Mouse (Mus musculus) hindbrain, embryonic 10.5 days (tissue): ENCODE results near the gene Wfdc11. TPM values are rescaled to one million over a fixed set of nuclear protein-coding genes. Genes with fewer than 3 reads are reported as not detected.
A peak's percentile ranks its signal among the peaks of the same experiment; 100 is the strongest.

Source experiments
- DNase-seq: peaks from one replicate; pipeline ENCODE4 v3.0.0-alpha.2; 2017; ENCODE audit warnings: low spot score
- H3K27ac ChIP-seq: fragments of 300-500 bp; sonication (generic); 2 replicates; pipeline ENCODE4 v1.5.1; 2016; ENCODE audit warnings: mild to moderate bottlenecking, moderate library complexity
- H3K27me3 ChIP-seq: fragments of 300-500 bp; sonication (generic); 2 replicates; pipeline ENCODE4 v1.6.1; 2016; ENCODE audit warnings: mild to moderate bottlenecking; ENCODE audit not compliant: poor library complexity, insufficient read depth, severe bottlenecking
- H3K36me3 ChIP-seq: fragments of 300-500 bp; sonication (generic); 2 replicates; pipeline ENCODE4 v1.6.1; 2016; ENCODE audit warnings: mild to moderate bottlenecking, moderate library complexity
- H3K4me1 ChIP-seq: fragments of 300-500 bp; sonication (generic); replicated peaks from 2 replicates; pipeline ENCODE4 v1.6.1; 2016; ENCODE audit warnings: mild to moderate bottlenecking
- H3K4me3 ChIP-seq: fragments of 300-500 bp; sonication (generic); 2 replicates; pipeline ENCODE4 v1.5.1; 2016; ENCODE audit warnings: mild to moderate bottlenecking, moderate library complexity
- H3K9me3 ChIP-seq: fragments of 300-500 bp; sonication (generic); 2 replicates; pipeline ENCODE4 v1.6.1; 2016; ENCODE audit warnings: mild to moderate bottlenecking, moderate library complexity
- WGBS: fragments of 180-500 bp; shearing (Covaris S2); methylation state at CpG from one replicate; pipeline ENCODE4 v1.1.7; 2016; 5-methylcytosine and 5-hydroxymethylcytosine counted together
- polyA plus RNA-seq: library from polyadenylated mRNA; unstranded; fragments of >200 nt; fragmentation: Nextera tagmentation; extraction: Ambion mirVana; gene quantifications from 2 replicates; pipeline ENCODE4 v1.2.1, GENCODE M21; 2016

Gene Wfdc11
- polyA plus RNA-seq, 1 experiment from 2014 or later = not detected

GRCm38 (mm10) chr2:164676916-164677685 lies 3.2 kb upstream of the Wfdc11 start:
- Histone ChIP-seq H3K9me3 (0 out of 2 replicates have a peak, but pooled peaks cover 2% of the 10 kb centered on the region), H3K4me1 (peaks cover 12% of the 10 kb centered on the region), H3K36me3 (no peaks in the 10 kb centered on the region), H3K27ac (no peak overlapping the region), H3K4me3 (no peak overlapping the region), H3K27me3 (no peaks in the 10 kb centered on the region)
- 86% methylated on average over 16 of the region's 16 CpGs for WGBS
- DNase-seq = no peak

DNA sequence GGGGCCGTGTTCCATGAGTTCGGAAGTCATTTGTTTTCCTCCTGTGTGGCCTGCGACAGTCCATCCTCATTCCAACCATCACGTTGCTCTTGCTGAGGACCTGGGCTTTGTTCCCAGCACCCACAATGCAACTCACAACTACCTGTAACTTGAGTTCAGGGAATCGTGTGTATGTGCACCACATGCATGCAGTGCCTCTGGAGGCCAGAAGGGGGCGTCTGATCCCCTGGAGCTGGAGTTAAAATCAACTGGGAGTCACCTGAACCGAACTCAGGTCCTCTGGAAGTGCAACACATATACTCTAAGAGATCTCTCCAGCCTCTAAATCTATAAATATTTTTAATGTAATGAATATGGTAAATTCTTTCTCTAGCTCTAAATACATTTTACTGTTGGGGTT lies 2.2 kb upstream of the Wfdc11 start:
- 78% methylated on average over 7 of the region's 7 CpGs for WGBS
- no peaks in the 10 kb centered on the region for H3K36me3 ChIP-seq
- 0 out of 2 replicates have a peak, but pooled peaks cover 2% of the 10 kb centered on the region for H3K9me3 ChIP-seq
- H3K4me1 ChIP-seq = peaks cover 12% of the 10 kb centered on the region
- H3K27me3 ChIP-seq = no peaks in the 10 kb centered on the region
- no peak overlapping the region for H3K4me3 ChIP-seq
- no peak overlapping the region for H3K27ac ChIP-seq
- no peak for DNase-seq

- H3K4me3 ChIP-seq = no peak overlapping the region
- peaks cover 8% of the 10 kb centered on the region; the same call in 1 of the 2 replicates for H3K9me3 ChIP-seq
- WGBS = 34% methylated on average over 1 of the region's 1 CpGs
- H3K27ac ChIP-seq = no peak overlapping the region
- no peak for DNase-seq
- H3K36me3 ChIP-seq = no peaks in the 10 kb centered on the region
- H3K27me3 ChIP-seq = no peaks in the 10 kb centered on the region
- no peaks in the 10 kb centered on the region for H3K4me1 ChIP-seq
Observed at GRCm38 (mm10) chr2:164670938-164671337, 2.9 kb downstream of the Wfdc11 start.

GRCm38 (mm10) chr2:164670261-164670660 lies 3.6 kb downstream of the Wfdc11 start:
- H3K9me3 ChIP-seq = peaks cover 8% of the 10 kb centered on the region; the same call in 1 of the 2 replicates
- DNase-seq = no peak
- WGBS = 86% methylated on average over 5 of the region's 5 CpGs

DNA sequence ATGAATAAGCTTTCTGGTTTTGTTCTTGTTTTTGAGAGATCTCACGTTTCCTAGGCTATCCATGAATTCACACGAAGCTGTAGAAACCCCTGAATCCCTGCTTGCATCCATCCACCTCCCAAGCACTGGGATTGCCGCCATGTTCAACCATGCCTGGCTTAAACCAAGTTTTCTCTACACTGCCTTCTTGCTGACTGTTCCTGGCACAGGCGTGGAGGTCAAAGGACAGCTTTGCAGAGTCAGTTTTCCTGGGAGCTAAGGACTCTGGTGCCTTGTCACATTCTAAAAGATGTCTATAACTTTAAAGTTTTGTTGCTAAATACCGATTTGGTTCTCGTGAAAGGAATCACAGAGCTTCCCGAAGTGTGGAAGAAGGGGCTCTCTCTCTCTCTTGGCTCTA lies 9.0 kb downstream of the Wfdc11 start:
- H3K27me3 ChIP-seq = no peaks in the 10 kb centered on the region
- H3K4me1 ChIP-seq = no peaks in the 10 kb centered on the region
- no peak overlapping the region for H3K4me3 ChIP-seq
- no peak for DNase-seq
- no peak overlapping the region for H3K27ac ChIP-seq
- WGBS = 89% methylated on average over 7 of the region's 7 CpGs
- H3K36me3 ChIP-seq = no peaks in the 10 kb centered on the region
- peaks cover 6% of the 10 kb centered on the region; the same call in 1 of the 2 replicates for H3K9me3 ChIP-seq

More at GRCm38 (mm10) chr2:164670261-164670660, 3.6 kb downstream of the Wfdc11 start:
- no peaks in the 10 kb centered on the region for H3K36me3 ChIP-seq
- H3K4me1 ChIP-seq = no peaks in the 10 kb centered on the region
- no peak overlapping the region for H3K4me3 ChIP-seq
- H3K27me3 ChIP-seq = no peaks in the 10 kb centered on the region
- no peak overlapping the region for H3K27ac ChIP-seq

- Histone ChIP-seq H3K27ac (no peak within 1 kb of the TSS), H3K9me3 (no peaks in the 10 kb centered on the region), H3K4me1 (no peaks in the 10 kb centered on the region), H3K27me3 (0 out of 2 replicates have a peak, but pooled peaks cover 3% of the 10 kb centered on the region), H3K36me3 (no peaks in the 10 kb centered on the region), H3K4me3 (no peak within 1 kb of the TSS)
- no peak for DNase-seq
- WGBS = 82% methylated on average over 9 of the region's 9 CpGs
Observed at GRCm38 (mm10) chr2:164656483-164656882, 17.4 kb downstream of the Wfdc11 start, which contains the start of gene Wfdc9. Gene Wfdc9, minus strand, starts transcription at chr2:164656583.

GRCm38 (mm10) chr2:164655858-164656257 lies 18.0 kb downstream of the Wfdc11 start, which contains the start of gene Wfdc10:
Gene Wfdc10, plus strand, starts transcription at chr2:164656046.
- WGBS = 19% methylated on average over 11 of the region's 11 CpGs
- no peak within 1 kb of the TSS for H3K4me3 ChIP-seq
- peak; percentile 63 for DNase-seq

GRCm38 (mm10) chr2:164641881-164642673 lies 31.8 kb downstream of the Wfdc11 start:
- Histone ChIP-seq H3K4me1 (no peaks in the 10 kb centered on the region), H3K27ac (no peak overlapping the region), H3K27me3 (no peaks in the 10 kb centered on the region), H3K4me3 (no peak overlapping the region), H3K9me3 (no peaks in the 10 kb centered on the region), H3K36me3 (no peaks in the 10 kb centered on the region)
- no peak for DNase-seq
- 87% methylated on average over 13 of the region's 13 CpGs for WGBS

More at GRCm38 (mm10) chr2:164655858-164656257, 18.0 kb downstream of the Wfdc11 start, which contains the start of gene Wfdc10:
- no peaks in the 10 kb centered on the region for H3K36me3 ChIP-seq
- H3K9me3 ChIP-seq = no peaks in the 10 kb centered on the region
- no peaks in the 10 kb centered on the region for H3K4me1 ChIP-seq
- 0 out of 2 replicates have a peak, but pooled peaks cover 3% of the 10 kb centered on the region for H3K27me3 ChIP-seq
- no peak within 1 kb of the TSS for H3K27ac ChIP-seq

DNA sequence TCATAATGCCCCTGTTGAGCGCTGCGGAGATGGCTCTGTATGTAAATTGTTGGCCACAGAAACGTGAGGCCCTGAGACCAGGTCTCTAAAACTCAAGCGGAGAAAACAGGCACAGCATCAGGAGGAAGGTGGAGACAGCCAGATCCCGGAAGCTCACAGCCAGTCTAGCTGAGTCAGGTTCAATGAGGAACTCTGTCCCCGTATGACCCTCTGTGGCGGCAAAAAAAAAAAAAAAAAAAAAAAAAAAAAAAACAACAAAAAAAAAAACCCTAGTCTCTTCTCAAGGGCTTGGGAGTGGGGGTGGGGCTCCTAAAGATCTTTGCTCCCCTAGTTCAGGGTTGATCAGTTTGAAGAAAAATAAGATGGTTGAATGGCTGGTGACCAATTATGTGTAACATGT lies 32.8 kb downstream of the Wfdc11 start:
- 73% methylated on average over 7 of the region's 7 CpGs for WGBS
- DNase-seq = no peak
- no peaks in the 10 kb centered on the region for H3K27me3 ChIP-seq
- H3K4me1 ChIP-seq = no peaks in the 10 kb centered on the region
- H3K4me3 ChIP-seq = no peak overlapping the region
- H3K27ac ChIP-seq = no peak overlapping the region
- H3K9me3 ChIP-seq = no peaks in the 10 kb centered on the region
- H3K36me3 ChIP-seq = no peaks in the 10 kb centered on the region

DNA sequence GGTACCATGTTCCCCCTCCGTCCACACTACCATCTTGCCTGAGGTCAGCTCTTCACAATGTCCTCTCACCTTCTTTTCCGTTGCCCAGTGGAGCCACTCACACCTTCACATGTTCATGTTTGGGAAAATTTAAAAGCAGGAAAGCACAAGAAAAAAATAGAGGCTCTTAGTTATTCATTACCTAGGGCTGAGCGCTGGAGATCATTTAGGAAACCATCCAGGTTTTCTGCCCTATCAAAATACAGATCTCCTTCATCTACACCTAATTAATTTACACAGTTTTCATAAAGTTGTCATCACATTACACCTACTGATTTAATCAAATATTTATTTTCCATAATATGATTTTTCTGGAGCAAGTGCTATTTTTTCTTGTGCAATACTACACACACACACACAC lies 35.2 kb downstream of the Wfdc11 start, which contains the start of gene Wfdc16:
Gene Wfdc16, minus strand, starts transcription at position 101 of the 400 bp plus-strand sequence.
- Histone ChIP-seq H3K36me3 (no peaks in the 10 kb centered on the region), H3K4me1 (no peaks in the 10 kb centered on the region), H3K27ac (no peak within 1 kb of the TSS), H3K27me3 (no peaks in the 10 kb centered on the region), H3K9me3 (no peaks in the 10 kb centered on the region), H3K4me3 (no peak within 1 kb of the TSS)
- WGBS = 86% methylated on average over 3 of the region's 3 CpGs
- no peak for DNase-seq

- WGBS = 80% methylated on average over 9 of the region's 9 CpGs
- no peak overlapping the region for H3K27ac ChIP-seq
- H3K36me3 ChIP-seq = no peaks in the 10 kb centered on the region
- H3K27me3 ChIP-seq = no peaks in the 10 kb centered on the region
- H3K4me3 ChIP-seq = no peak overlapping the region
- H3K4me1 ChIP-seq = no peaks in the 10 kb centered on the region
- DNase-seq = no peak
- no peaks in the 10 kb centered on the region for H3K9me3 ChIP-seq
Observed at GRCm38 (mm10) chr2:164635266-164635665, 38.6 kb downstream of the Wfdc11 start.

- DNase-seq = no peak
- Histone ChIP-seq H3K27ac (no peak overlapping the region), H3K36me3 (no peaks in the 10 kb centered on the region), H3K4me1 (no peaks in the 10 kb centered on the region), H3K27me3 (no peaks in the 10 kb centered on the region), H3K4me3 (no peak overlapping the region), H3K9me3 (no peaks in the 10 kb centered on the region)
- 85% methylated on average over 4 of the region's 4 CpGs for WGBS
Observed at GRCm38 (mm10) chr2:164621775-164622174, 52.1 kb downstream of the Wfdc11 start.

- no peaks in the 10 kb centered on the region for H3K27me3 ChIP-seq
- H3K36me3 ChIP-seq = no peaks in the 10 kb centered on the region
- no peak overlapping the region for H3K4me3 ChIP-seq
- H3K9me3 ChIP-seq = no peaks in the 10 kb centered on the region
- no peaks in the 10 kb centered on the region for H3K4me1 ChIP-seq
- H3K27ac ChIP-seq = no peak overlapping the region
- WGBS = 81% methylated on average over 5 of the region's 5 CpGs
- DNase-seq = no peak
Observed at GRCm38 (mm10) chr2:164619050-164619449, 54.8 kb downstream of the Wfdc11 start.
